Mouse (Mus musculus) frontal cortex, postnatal 14 days (tissue): ENCODE measurements around the gene Ppp6r1.
"Not testable (repeated sequence)": the region's sequence is repeated elsewhere in the genome, so short reads cannot be mapped to it uniquely, and the experiment has no call there.

ENCODE experiments used
- DNase-seq, 2 experiments: peaks; one replicate each; pipeline ENCODE4 v3.0.0; 2022; ENCODE audit warnings: low spot score in 2 of 2

Ppp6r1 gene

DNA sequence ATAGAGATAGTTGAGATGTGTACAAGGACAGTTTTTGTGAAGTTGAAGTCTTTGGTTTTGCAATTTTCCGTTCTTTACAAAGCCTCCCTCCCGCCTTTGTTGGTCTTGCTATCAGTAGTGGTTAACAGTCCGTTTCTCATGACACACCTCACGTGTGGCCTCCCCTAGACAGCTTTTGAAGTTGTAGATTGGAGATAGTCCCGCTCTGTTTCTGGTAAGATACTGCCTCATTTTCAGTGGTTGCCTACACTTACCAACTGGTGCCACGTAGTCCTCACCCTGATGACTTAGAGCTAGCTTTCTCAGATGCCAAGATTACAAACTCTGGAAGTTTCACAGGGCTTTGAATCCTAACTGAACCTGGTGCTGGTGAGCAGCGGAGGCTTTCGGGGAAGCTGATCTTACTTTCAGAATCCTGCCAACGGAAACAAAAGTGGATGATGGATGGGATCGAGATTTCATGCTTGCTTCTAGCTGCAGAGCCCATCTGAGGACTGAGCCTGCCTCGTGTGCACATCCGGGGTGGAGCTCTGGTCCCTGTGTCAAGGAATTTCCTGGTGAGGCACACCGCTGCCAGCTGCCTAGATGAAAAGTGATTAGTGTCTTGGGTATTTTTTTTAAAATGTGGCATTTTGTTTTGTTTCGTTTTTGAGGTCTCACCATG is 44.9 kb downstream of the Ppp6r1 start:
- no peak for DNase-seq

GRCm38 (mm10) chr7:4612956-4613355 is 45.9 kb downstream of the Ppp6r1 start:
- no peak for DNase-seq

- no peak for DNase-seq
Observed at GRCm38 (mm10) chr7:4612386-4612785, 46.4 kb downstream of the Ppp6r1 start.

DNA sequence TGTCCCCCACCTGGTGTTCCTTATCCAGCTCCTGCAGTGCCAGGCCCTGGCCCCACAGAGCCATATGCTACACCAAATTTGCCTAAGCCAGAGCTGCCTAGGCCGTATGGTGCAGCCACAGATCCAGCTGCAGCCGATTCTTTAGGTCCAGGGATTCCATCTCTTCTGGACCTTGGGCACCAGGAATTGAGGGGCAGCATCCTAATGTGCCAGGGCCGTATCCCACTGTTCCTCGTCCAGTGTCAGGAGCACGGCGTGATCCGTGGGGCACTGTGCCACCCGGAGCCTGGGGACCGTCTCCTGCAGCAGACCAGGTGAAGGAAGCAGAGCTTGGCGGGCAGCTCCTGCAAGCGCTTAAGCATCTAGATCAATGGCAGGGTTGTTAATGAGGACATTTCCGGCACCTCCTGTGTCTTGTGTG is 46.9 kb downstream of the Ppp6r1 start:
- no peak for DNase-seq

GRCm38 (mm10) chr7:4611511-4611910 is 47.3 kb downstream of the Ppp6r1 start:
- no peak for DNase-seq

GRCm38 (mm10) chr7:4608002-4608401 is 50.8 kb downstream of the Ppp6r1 start:
- DNase-seq = no peak

- DNase-seq = no peak
Observed at GRCm38 (mm10) chr7:4603873-4604272, 54.9 kb downstream of the Ppp6r1 start, which contains the start of gene Ptprh. Ptprh (minus strand) TSS chr7:4604041.

DNA sequence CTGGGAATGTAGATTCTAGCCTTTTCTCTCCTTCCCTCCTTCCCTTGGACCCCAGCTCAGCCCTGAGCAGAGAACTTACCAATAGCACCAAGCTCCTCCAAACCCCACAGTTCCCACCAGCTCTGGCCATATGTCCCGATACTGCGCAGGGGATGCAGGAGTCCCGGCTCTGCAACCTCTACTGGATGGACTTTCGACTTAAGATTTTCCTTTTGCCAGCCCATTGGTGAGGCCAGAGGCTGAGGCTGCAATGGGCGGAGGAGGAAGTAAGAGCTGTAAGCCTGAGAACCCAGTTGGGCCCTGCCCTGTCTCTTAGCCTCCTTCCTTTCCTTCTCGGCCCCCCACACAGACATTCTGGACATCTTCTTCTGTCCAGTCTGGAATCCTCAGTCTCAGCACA is 55.9 kb downstream of the Ppp6r1 start:
- no peak for DNase-seq

GRCm38 (mm10) chr7:4597046-4597445 is 61.8 kb downstream of the Ppp6r1 start:
- DNase-seq = not testable (repeated sequence)
